Mouse (Mus musculus) midbrain, embryonic 15.5 days (tissue): ENCODE data around the gene Pcgf2. TPM values are rescaled to one million over a fixed set of nuclear protein-coding genes. Genes with fewer than 3 reads are reported as not detected.

Experiments
- ATAC-seq: fragments of 200-750 bp; cut with Nextera tagmentation; replicated peaks from 2 replicates; pipeline ENCODE4 v1.8.0; 2017; ENCODE audit warnings: moderate TSS enrichment
- H3K27ac ChIP-seq: fragments of 300-500 bp; sonication (generic); 2 replicates; pipeline ENCODE4 v1.5.1; 2015; ENCODE audit warnings: mild to moderate bottlenecking, inconsistent platforms
- H3K27me3 ChIP-seq: fragments of 300-500 bp; sonication (generic); replicated peaks from 2 replicates; pipeline ENCODE4 v1.6.1; 2015; ENCODE audit warnings: inconsistent platforms
- H3K36me3 ChIP-seq: fragments of 300-500 bp; sonication (generic); replicated peaks from 2 replicates; pipeline ENCODE4 v1.6.1; 2015; ENCODE audit warnings: inconsistent platforms
- H3K4me1 ChIP-seq: fragments of 300-500 bp; sonication (generic); 2 replicates; pipeline ENCODE4 v1.6.1; 2015; ENCODE audit warnings: inconsistent platforms
- H3K4me2 ChIP-seq: fragments of 300-500 bp; sonication (generic); 2 replicates; pipeline ENCODE4 v1.6.1; 2015; ENCODE audit warnings: inconsistent platforms, mild to moderate bottlenecking, moderate library complexity
- H3K4me3 ChIP-seq: fragments of 300-500 bp; sonication (generic); 2 replicates; pipeline ENCODE4 v1.5.1; 2015; ENCODE audit warnings: mild to moderate bottlenecking, inconsistent platforms
- H3K9ac ChIP-seq: fragments of 300-500 bp; sonication (generic); 2 replicates; pipeline ENCODE4 v1.6.1; 2015; ENCODE audit warnings: mild to moderate bottlenecking, inconsistent platforms
- H3K9me3 ChIP-seq: fragments of 300-500 bp; sonication (generic); 2 replicates; pipeline ENCODE4 v1.6.1; 2016; ENCODE audit warnings: inconsistent platforms
- WGBS: fragments of 180-500 bp; shearing (Covaris S2); methylation state at CpG from one replicate; pipeline ENCODE4 v1.1.7; 2015; ENCODE audit warnings: mixed read lengths; 5-methylcytosine and 5-hydroxymethylcytosine counted together
- polyA plus RNA-seq: library from polyadenylated mRNA; unstranded; fragments of >200 nt; fragmentation: Nextera tagmentation; extraction: Ambion mirVana; gene quantifications from 2 replicates; pipeline ENCODE4 v1.2.1, GENCODE M21; 2015

The Pcgf2 gene
- polyA plus RNA-seq, 1 experiment from 2014 or later, result 23.1 TPM

DNA sequence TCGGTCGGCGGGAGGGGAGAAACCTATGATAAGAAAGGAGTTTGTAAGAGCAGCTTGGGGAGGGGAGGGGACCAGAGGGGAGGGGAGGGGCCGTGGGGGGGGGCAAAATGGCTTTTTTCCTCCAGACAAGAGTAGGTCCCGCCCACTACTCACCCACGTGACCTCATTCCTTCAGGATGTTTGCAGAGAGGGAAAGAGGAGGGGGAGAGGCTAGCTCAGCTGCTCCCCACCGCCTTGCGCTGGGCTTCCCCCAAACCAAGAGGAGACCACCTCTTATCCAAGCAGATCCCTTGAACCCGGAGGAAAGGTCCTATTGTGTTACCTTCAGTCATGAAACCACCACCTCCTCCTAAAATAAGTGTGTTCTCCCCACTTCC lies 683 bp downstream of the Pcgf2 start:
- H3K4me1 ChIP-seq, result peaks cover 57% of the 10 kb centered on the region
- peak; percentile 24 for ATAC-seq
- peak overlapping the region; percentile 98 for H3K27ac ChIP-seq
- peak overlapping the region; percentile 79 for H3K4me3 ChIP-seq
- 0% methylated on average over 7 of the region's 9 CpGs for WGBS
- H3K36me3 ChIP-seq, result no peaks in the 10 kb centered on the region
- no peaks in the 10 kb centered on the region for H3K27me3 ChIP-seq
- peak overlapping the region; percentile 61 for H3K4me2 ChIP-seq
- peak overlapping the region; percentile 93 for H3K9ac ChIP-seq
- no peaks in the 10 kb centered on the region for H3K9me3 ChIP-seq

DNA sequence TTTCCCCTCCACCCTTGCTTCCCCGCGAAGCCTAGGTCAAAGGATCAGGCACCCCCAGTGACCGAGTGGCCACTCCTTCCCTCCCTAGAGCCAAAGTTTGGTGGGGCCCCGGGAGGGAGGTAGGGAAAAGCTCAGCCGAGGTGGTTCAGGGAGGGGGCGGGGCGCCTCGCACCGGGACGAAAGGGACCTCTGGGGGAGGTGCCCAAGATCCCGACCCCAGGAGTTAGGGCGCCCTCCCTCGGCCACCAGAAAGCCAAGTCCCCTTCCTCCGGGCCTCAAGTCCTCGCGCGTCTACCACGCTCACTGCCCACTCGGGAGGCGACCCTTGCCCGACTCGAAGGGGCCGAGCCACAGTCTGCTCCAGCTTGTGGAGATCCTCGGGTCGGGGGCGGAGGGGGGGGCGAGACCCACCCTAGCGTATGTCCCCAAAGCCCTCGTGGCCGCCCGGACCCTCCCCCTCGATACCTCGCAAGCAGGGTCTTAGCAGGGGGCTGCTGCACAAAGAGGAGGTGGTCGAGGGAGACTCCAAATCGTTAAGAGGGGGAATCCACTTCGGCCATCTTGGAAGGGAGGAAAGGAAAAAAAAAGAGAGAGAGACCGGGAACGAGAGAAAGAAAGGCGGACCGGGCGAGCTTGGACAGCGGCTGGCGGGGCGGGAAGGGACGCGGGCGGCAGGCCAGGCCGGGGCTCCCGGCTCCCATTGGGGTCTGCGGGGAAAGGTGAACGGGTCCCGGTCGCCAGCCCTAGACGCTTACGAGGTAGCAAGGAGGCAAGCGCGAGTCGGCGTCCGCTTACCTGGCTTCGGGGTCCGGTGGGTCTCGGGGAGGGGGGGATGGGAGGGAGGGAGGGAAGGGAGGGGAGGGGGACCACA lies 1.3 kb downstream of the Pcgf2 start:
- Histone ChIP-seq H3K27ac (peak overlapping the region; percentile 98), H3K9ac (peak overlapping the region; percentile 93), H3K27me3 (no peaks in the 10 kb centered on the region), H3K4me1 (peaks cover 57% of the 10 kb centered on the region), H3K36me3 (no peaks in the 10 kb centered on the region), H3K4me3 (peak overlapping the region; percentile 79), H3K4me2 (peak overlapping the region; percentile 61), H3K9me3 (no peaks in the 10 kb centered on the region)
- no peak for ATAC-seq
- under 1% methylated on average over 60 of the region's 63 CpGs for WGBS

DNA sequence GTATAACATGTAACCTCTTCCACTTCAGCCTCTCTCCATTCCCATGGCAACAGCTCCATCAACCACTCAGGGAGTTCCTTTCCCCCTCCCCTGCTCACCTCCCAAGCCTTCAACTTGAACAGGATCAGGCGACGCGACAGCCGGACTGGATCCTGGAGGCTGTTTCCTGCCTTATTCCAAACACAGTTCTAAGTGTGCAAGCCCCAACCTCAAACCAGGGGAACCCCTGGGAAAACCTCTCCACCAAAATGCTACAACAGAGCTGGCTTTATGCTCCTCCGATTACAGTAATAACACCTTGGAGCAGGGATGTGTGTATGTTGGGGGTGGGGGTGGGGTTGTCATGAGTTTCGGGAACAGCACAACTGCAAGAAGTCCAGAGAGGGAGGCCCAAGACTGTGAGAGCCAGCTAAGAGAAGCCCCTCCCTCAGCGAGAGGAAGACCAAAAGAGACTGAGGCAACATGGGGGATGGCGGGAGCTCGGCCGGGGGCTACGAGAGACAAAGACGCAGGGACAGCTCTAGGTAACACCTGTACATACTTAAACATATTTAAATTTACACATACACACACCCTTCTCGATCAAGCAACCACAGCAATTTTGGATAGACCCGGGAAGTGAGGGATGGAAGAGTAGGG lies 2.3 kb downstream of the Pcgf2 start:
- Histone ChIP-seq H3K4me2 (peak overlapping the region; percentile 61), H3K9me3 (no peaks in the 10 kb centered on the region)

DNA sequence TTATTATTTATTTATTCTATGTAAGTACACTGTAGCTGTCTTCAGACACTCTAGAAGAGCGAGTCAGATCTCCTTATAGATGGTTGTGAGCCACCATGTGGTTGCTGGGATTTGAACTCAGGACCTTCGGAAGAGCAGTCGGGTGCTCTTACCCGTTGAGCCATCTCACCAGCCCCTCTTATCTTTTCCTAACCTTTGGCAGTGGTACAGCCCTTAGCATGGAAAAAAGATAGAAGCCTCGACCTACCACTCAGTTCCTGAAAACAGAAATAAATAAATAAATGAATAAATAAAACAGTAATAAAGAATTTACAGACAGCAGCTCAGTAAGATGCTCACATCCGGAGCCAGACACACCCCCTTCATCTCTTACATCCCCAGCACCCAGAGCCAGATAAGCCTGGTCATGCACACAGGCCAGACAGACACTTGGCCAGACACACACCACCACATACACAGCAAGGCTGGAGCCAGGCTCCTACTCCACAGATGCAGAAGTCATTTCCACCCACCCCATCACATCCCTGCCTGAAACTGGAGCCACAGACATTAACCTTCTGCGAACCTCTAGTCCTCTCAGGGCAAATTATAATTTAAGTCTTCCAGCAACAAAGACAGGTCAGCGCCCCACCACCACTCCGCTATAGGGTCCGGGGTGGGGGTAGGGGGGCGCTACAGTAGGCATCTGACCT lies 3.0 kb downstream of the Pcgf2 start:
- H3K36me3 ChIP-seq, result no peaks in the 10 kb centered on the region
- no peaks in the 10 kb centered on the region for H3K27me3 ChIP-seq
- H3K9ac ChIP-seq, result peak overlapping the region; percentile 93
- peaks cover 67% of the 10 kb centered on the region for H3K4me1 ChIP-seq
- H3K4me2 ChIP-seq, result peak overlapping the region; percentile 61
- peak overlapping the region; percentile 98 for H3K27ac ChIP-seq
- 50% methylated on average over 11 of the region's 11 CpGs for WGBS
- ATAC-seq, result no peak
- H3K4me3 ChIP-seq, result peak overlapping the region; percentile 79
- H3K9me3 ChIP-seq, result no peaks in the 10 kb centered on the region

More for the DNA sequence above, 2.3 kb downstream of the Pcgf2 start:
- Histone ChIP-seq H3K27ac (peak overlapping the region; percentile 98), H3K27me3 (no peaks in the 10 kb centered on the region), H3K9ac (peak overlapping the region; percentile 93), H3K36me3 (no peaks in the 10 kb centered on the region), H3K4me3 (peak overlapping the region; percentile 79), H3K4me1 (peaks cover 62% of the 10 kb centered on the region)
- WGBS, result under 1% methylated on average over 14 of the region's 14 CpGs
- ATAC-seq, result no peak

DNA sequence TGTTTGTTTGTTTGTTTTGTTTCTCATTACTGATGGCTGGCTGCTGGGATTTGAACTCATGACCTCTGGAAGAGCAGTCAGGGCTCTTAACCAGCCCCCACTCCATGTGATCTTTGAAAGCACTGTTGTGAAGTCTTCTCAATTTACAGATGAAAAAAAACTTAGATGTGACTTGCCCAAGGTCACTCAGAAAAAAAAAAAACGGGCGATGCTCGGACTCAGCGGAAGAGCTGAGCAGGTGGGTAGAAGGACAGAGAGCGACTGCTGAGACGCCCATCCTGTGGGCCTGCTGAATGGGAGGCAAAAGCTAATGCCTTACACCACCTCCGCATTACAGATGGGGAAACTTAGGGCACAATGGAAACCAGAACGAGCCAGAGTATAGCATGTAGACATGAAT lies 3.6 kb downstream of the Pcgf2 start:
- 66% methylated on average over 8 of the region's 8 CpGs for WGBS
- no peaks in the 10 kb centered on the region for H3K9me3 ChIP-seq
- no peaks in the 10 kb centered on the region for H3K27me3 ChIP-seq
- H3K36me3 ChIP-seq, result peaks cover 6% of the 10 kb centered on the region
- no peak overlapping the region for H3K27ac ChIP-seq
- no peak for ATAC-seq
- H3K9ac ChIP-seq, result no peak overlapping the region
- peaks cover 62% of the 10 kb centered on the region for H3K4me1 ChIP-seq
- H3K4me2 ChIP-seq, result peak overlapping the region; percentile 61
- peak overlapping the region; percentile 79 for H3K4me3 ChIP-seq

DNA sequence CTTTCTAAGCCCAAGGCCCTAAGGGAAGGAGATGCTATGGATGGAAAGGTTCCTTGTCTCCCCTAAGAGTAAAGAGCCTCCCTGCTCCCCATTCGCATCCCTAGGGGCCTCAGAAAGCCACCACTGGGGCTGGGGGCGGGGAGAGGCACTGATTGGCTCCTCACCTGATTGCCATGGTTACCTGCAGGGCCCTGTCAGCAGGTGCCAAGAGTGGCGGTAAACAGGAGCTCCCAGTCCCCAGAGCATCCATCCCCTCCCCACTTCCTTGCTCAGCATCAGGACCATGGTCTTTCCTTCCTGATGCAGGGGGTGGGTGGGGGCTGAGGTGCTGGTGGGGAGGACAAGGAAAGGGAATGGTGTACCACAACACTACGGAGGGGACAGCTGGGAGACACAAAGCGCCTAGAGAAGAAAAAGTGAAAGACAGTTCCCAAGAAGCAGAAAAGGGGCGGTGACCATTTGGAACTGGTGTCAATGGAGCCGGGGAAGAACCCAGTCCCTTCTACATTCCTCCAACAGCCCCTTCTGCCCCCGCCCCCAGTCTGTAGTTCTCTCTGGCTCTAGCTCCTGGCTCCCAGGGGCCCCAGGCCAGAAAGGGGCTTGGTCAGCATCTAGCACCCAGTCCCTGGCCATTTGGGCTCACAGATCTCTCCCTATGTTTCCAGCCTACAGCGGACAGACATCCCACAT lies 4.4 kb downstream of the Pcgf2 start:
- peak overlapping the region; percentile 75 for H3K27ac ChIP-seq
- no peaks in the 10 kb centered on the region for H3K9me3 ChIP-seq
- H3K36me3 ChIP-seq, result peaks cover 14% of the 10 kb centered on the region
- H3K4me3 ChIP-seq, result peak overlapping the region; percentile 79
- peaks cover 54% of the 10 kb centered on the region for H3K4me1 ChIP-seq
- H3K4me2 ChIP-seq, result peak overlapping the region; percentile 61
- no peak for ATAC-seq
- WGBS, result 17% methylated on average over 9 of the region's 9 CpGs
- peak overlapping the region; percentile 28; the same call in 1 of the 2 replicates for H3K9ac ChIP-seq
- no peaks in the 10 kb centered on the region for H3K27me3 ChIP-seq

DNA sequence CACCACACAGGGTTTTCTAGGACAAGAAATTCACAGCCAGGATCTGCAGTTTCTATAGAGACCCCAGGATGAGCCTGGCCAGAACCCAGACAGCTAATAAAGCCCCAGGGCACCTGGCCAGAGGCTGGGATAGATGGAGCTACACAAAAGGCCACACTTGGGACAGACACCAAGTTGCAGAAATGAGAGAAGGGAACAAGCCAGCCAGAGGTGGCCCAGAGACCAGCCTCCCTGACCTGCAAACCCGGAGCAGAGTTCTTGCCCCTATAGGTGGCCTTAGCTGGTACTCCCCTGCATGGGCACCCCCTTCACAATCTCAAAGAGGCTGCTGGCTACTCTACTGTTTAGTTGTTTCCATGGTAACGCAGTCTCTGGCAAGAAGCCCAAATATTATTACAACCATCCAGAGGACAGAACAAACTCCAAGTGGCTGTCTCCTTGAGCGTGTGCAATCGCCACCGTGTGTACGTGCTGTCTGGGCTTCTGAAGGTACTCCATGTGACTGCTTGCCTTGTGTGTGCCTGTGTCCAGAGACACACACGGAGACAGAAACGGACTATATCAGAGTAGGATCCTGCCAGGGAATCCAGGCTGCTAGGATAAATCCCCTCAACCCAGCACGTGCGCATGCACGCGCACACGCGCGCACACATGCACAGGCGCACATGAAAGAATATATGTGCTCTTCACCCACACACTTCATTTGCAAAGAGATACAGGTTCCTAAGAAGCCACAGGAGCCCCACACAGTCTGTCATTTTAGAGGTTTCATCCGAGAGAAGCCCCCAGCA lies 5.2 kb downstream of the Pcgf2 start:
- H3K4me2 ChIP-seq, result peak overlapping the region; percentile 61
- H3K4me1 ChIP-seq, result peaks cover 54% of the 10 kb centered on the region
- ATAC-seq, result no peak
- peak overlapping the region; percentile 75 for H3K27ac ChIP-seq
- WGBS, result 24% methylated on average over 17 of the region's 17 CpGs
- H3K9me3 ChIP-seq, result no peaks in the 10 kb centered on the region
- H3K9ac ChIP-seq, result peak overlapping the region; percentile 28; the same call in 1 of the 2 replicates
- no peaks in the 10 kb centered on the region for H3K27me3 ChIP-seq
- peaks cover 20% of the 10 kb centered on the region for H3K36me3 ChIP-seq
- H3K4me3 ChIP-seq, result peak overlapping the region; percentile 79

DNA sequence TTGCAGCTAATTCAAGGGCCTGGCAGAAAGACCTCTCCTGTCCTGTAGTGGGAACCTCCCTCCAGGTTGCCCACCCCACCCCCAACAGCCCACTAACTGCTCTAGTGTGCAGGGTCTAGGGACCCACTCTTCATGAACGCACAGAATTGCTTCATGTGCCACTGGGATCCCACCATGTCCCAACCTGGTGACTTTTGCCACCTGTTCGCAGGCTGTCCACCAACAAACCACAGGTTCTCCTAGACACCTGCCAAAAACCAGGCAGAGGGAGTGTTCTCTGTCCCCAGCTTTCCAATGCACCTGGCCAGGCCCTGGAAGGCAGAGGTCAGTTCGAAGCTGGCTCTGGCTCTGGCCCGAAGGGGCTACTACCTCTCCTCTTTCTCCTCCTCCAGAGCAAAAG lies 5.9 kb downstream of the Pcgf2 start:
- WGBS, result 90% methylated on average over 4 of the region's 4 CpGs
- Histone ChIP-seq H3K36me3 (peaks cover 20% of the 10 kb centered on the region), H3K4me1 (peaks cover 54% of the 10 kb centered on the region), H3K27me3 (no peaks in the 10 kb centered on the region), H3K4me2 (peak overlapping the region; percentile 61; the same call in 1 of the 2 replicates), H3K27ac (peak overlapping the region; percentile 75), H3K4me3 (no peak overlapping the region), H3K9ac (no peak overlapping the region), H3K9me3 (no peaks in the 10 kb centered on the region)
- ATAC-seq, result no peak

DNA sequence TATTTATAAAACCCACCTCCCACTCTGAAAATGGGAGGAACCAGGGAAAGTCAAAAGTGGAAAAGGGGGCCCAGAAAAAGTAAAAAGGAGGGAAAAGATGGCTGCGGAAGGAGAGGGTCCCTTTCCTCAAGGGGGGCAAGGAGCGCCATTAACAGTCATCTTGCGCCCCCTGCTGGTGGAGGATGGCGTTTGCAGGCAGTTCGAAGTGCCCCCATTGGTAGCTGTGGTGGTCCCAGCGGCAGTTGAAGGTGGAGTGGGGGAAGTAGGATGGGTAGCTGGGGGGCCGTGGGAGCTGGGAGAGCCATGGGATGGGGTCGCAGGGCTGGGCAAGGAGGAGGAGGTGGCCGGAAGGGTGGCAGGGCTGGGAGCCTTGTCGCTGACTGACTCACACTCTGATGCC lies 10.4 kb downstream of the Pcgf2 start:
- H3K27ac ChIP-seq, result no peak overlapping the region
- no peaks in the 10 kb centered on the region for H3K27me3 ChIP-seq
- H3K4me1 ChIP-seq, result peaks cover 38% of the 10 kb centered on the region
- no peak overlapping the region for H3K4me3 ChIP-seq
- no peak overlapping the region for H3K4me2 ChIP-seq
- no peak for ATAC-seq
- no peaks in the 10 kb centered on the region for H3K9me3 ChIP-seq
- 31% methylated on average over 10 of the region's 10 CpGs for WGBS
- no peak overlapping the region for H3K9ac ChIP-seq
- H3K36me3 ChIP-seq, result peaks cover 24% of the 10 kb centered on the region

DNA sequence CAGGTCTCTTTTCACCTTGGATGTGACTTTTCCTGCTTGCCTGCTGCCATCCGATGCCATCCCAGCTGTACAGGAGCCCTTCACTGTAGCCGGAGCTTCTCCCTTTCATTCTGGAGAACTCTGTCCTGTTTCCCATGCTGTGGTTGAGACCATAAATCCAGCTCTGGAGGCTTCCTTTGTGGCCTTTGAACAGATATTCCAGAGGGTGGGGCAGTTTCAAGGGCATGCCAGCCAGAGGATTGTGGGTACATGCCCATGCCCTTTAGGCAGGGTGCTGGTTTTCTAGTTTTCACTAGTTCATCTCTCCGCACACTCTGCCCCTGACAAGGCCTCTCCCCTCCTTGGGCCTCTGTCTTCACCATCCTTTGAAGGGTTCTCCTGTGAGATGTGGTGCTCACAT lies 13.2 kb downstream of the Pcgf2 start:
- Histone ChIP-seq H3K36me3 (peaks cover 24% of the 10 kb centered on the region), H3K4me2 (no peak overlapping the region), H3K4me1 (peaks cover 15% of the 10 kb centered on the region), H3K9ac (no peak overlapping the region), H3K27ac (no peak overlapping the region), H3K4me3 (no peak overlapping the region), H3K9me3 (no peaks in the 10 kb centered on the region), H3K27me3 (no peaks in the 10 kb centered on the region)
- no peak for ATAC-seq
- 89% methylated on average over 3 of the region's 3 CpGs for WGBS

DNA sequence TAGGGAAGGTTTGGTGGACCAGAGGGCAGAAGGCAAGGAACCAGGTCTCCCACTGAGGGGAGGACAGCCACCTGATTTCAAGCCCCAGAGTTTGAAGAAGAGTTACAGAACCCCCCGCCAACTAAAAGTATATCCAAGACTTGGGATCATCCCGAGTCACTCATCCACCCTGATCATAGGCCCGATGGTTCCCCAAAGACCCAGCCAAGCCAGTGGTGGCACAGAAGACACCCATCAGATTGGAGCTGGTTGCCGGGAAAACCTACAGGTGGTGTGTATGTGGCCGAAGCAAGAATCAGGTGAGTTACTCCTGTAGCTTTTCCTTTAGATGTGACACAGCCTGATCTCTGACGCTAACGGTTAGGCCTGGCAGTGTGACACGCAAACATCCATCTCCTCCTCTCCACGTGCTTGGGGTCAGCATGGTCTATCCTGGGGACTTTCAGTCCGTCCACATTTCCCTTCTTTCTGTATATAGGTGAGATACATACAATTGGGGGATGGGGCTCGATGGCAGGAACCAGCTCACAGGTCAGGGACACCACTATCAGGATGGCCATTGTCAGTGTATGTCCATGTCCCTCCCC lies 13.9 kb downstream of the Pcgf2 start:
- H3K4me2 ChIP-seq, result peak overlapping the region; percentile 88
- ATAC-seq, result no peak
- 74% methylated on average over 11 of the region's 11 CpGs for WGBS
- H3K9me3 ChIP-seq, result no peaks in the 10 kb centered on the region
- peaks cover 24% of the 10 kb centered on the region for H3K36me3 ChIP-seq
- H3K27me3 ChIP-seq, result no peaks in the 10 kb centered on the region
- peak overlapping the region; percentile 15; the same call in 1 of the 2 replicates for H3K9ac ChIP-seq
- peak overlapping the region; percentile 43 for H3K4me3 ChIP-seq
- H3K27ac ChIP-seq, result no peak overlapping the region
- H3K4me1 ChIP-seq, result peaks cover 15% of the 10 kb centered on the region
